Mouse (Mus musculus) olfactory bulb, adult 2 months (tissue): ENCODE results near the gene Cluap1.

Source experiments
- CTCF ChIP-seq: fragments of 200-500 bp; IDR thresholded peaks from 2 replicates; pipeline ENCODE4 v1.5.1; 2012; ENCODE audit warnings: low read depth, mild to moderate bottlenecking, low read length, moderate library complexity; ENCODE audit not compliant: insufficient read depth
- POLR2A ChIP-seq: fragments of 200-500 bp; IDR thresholded peaks from 2 replicates; pipeline ENCODE4 v1.6.1; 2012; ENCODE audit warnings: mild to moderate bottlenecking, low read depth, low read length, moderate library complexity; ENCODE audit not compliant: insufficient read depth

DNA sequence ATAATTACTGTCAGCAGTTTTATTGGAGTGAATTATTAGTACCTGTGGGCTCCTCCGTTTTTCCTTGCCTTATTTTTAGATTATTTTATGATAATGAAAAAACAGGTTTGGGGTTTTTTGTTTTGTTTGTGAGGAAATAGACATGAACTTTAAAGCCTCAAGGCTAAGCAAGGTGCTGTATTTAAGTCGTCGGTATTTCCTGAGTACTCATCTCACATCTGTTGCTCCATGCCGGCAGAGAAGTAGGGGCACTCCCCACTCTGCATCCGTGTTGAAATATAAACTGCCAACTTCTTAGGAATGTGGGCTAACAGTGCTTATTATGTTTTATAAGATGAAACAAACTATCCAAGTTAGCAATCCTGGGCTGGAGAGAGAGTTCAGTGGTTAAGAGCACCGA, 12.6 kb upstream of the Cluap1 start:
- TF ChIP-seq POLR2A = no peak
- TF ChIP-seq CTCF = no peak
